Mouse (Mus musculus): ENCODE results near the gene Ier2. TPM values are rescaled to one million over a fixed set of nuclear protein-coding genes. Genes with fewer than 3 reads are reported as not detected.

Ier2 gene
- total RNA-seq, 2 experiments from 2014 or later, result 5.9 to 6.5 TPM

DNA sequence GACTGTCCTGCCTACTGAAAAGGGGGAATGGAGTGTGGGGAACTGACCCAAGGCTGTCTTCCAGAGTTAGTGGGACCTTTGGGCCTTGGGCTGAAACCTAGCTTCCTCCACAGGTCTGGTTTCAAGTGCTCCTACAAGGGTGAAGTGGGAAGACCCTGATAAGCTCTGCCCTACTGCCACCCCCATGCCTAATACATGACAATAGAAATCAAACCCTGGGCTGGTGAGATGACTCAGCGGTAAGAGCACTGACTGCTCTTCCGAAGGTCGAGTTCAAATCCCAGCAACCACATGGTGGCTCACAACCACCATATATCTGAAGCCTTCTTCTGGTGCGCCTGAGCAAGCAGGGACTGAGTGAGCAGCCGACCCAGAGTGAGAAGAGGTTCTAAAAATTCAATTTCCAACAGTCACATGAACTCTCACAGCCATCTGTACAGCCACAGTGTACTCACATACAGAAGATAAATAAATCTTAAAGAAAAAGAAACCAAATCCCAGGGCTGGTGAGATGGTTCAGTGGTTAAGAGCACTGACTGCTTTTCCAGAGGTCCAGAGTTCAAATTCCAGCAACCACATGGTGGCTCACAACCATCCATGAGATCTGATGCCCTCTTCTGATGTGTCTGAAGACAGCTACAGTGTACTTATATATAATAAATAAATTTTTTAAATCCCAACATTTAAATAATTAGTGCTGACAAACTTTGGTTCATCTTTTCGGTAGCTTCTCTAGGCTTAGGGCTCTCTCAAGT is 6.3 kb upstream of the Ier2 start:
- no peak for DNase-seq
- H3K27ac ChIP-seq, result no peak overlapping the region
- intact Hi-C loops (cut with DNase I), result loop anchor here (10.0 kb wide), 1 partner anchor 306 kb away; the partner anchor contains the start of gene Junb
- no peak for TF ChIP-seq CTCF (IDR thresholded peaks at IDR 0.05)
- H3K4me3 ChIP-seq, result no peak overlapping the region

DNA sequence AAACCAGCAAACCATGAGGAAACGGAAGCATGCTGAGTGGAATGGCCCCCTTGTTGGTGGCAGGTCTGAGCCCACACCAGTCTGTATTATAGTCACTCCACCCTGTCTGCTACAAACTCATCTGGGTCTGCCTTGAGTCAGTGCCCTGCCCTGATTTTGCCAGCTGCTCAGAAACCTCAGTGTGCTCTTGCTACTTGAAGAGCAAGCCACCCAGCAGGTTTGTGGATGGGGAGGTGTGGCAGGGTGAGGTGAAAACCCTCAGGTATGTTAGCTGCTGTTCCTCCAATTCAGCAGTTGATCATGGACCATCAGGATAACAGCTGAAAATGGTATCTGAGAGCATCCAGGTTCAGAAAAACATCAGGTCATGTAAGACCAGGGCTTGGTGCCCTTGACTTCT is 5.4 kb upstream of the Ier2 start:
- no peak overlapping the region for H3K4me3 ChIP-seq
- no peak overlapping the region for H3K27ac ChIP-seq
- no peak for TF ChIP-seq CTCF (IDR thresholded peaks at IDR 0.05)
- DNase-seq, result no peak
- intact Hi-C loops (cut with DNase I), result loop anchor here (10.0 kb wide), 1 partner anchor 307 kb away; the partner anchor contains the start of gene Junb

DNA sequence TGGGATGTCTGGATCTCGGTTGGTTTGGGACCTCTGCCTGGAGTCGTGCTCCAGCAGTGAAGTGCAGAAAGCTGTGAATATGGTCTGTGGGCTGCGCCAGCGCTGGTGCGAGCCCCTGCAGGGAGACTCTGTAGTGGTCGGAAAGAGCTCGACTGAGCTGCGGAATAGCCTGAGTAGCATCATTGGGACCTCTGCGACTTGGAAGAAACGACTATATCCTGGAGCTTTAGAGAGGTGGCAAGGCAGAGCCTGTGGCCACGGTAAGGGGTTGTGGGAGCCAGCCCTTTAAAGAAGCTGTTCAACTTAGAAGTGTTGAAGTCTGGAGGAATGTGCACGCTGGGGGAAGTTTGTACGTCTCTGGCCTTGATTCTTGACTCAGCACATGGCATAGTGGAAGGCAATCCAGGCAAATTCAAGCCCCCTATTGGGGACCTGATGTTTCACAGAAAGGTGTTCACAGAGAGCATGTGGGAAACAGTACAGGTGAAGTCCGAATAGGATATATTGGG is 2.8 kb upstream of the Ier2 start:
- Histone ChIP-seq H3K27ac (peak overlapping the region; percentile 98), H3K4me3 (peak overlapping the region; percentile 85)
- no peak for TF ChIP-seq CTCF (IDR thresholded peaks at IDR 0.05)
- intact Hi-C loops (cut with DNase I), result loop anchor here (2.0 to 10.0 kb wide), 2 partner anchors 25 to 309 kb away; partner anchors contain the start of gene Junb
- DNase-seq, result no peak

DNA sequence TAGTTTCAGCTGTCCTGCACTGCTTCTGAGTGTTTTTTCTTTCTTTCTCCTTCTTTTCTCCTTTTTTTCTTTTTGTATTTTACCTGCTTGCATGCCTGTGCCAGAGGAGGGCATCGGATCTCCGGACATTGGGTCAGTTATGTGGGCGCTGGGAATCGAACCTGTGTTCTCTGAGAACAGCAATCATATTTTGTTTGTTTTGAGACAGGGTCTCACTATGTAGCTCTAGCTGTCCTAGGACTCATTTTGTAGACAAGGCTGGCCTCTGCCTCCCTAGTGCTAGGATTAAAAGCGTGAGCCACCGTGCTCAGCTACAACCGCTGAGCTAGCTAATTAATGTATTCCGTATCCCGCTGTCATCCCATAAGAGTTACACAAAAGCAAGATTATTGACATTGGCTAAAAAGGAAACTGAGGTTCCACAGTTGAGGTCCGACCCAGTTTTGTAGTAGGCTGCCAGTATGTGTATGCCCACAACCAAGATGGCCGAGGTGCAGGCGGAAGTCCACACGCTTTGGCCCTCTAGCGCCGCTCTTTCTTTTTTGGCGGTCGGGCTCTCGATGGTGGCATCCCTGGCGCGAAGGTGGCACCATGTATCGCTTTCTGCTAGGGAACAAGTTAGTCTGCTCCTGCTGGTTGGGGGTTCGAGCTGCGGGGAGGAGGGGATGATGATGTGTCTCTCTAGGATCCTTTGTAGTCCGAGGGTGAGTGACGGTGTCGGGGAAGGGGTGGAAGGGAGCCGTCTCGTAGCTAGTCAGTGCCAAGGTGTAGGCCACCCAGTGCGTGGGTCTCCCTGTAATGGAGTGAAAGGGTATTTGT is 2.1 kb upstream of the Ier2 start:
- peak; percentile 56 for TF ChIP-seq CTCF (IDR thresholded peaks at IDR 0.05)
- intact Hi-C loops (cut with DNase I), result loop anchor here (2.0 to 10.0 kb wide), 2 partner anchors 26 to 310 kb away; partner anchors contain the start of gene Junb
- peak; percentile 87 for DNase-seq
- peak overlapping the region; percentile 98 for H3K27ac ChIP-seq
- peak overlapping the region; percentile 85 for H3K4me3 ChIP-seq

DNA sequence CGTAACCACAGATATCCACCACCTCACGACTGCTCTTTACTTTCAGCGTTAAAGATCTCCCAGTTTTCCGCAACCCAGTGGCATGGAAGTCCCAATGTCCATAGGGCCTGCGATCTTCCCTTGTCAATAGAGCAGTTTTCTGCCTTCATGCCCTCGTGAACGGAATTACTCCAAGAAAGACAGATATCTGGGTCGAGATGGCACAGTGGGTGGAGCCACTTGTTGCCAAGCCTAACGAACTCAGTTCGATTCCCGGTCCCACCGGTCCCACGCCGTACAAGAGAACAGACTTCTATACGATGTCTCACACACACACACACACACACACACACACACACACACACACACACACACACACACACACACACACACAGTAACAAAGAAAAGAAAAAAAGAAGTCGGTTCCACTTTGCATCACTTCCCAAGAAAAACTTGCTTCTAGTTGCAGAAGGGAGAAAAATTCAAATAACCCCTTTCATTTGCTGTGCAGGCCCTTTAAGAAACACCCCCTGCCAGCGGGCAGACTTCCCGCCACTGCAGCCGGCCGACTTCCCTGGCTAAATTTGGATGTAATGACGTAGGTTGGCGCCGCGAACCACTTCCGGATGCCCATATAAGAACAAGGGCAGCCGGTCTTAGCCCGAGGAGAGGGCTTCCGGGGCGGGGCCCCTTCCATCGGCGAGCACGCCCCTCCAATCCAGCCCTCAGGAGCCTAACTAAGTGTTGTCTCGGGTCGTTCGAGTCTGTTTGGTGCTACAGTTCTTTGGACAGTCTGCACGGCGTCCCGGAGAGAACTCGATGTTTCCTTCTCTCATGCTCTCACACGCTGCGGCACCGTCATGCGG is 1.1 kb upstream of the Ier2 start:
- intact Hi-C loops (cut with DNase I), result loop anchor here (2.0 to 10.0 kb wide), 2 partner anchors 27 to 311 kb away; partner anchors contain the start of gene Junb
- peak overlapping the region; percentile 85 for H3K4me3 ChIP-seq
- TF ChIP-seq CTCF (IDR thresholded peaks at IDR 0.05), result no peak
- peak; percentile 99 for DNase-seq
- peak overlapping the region; percentile 98 for H3K27ac ChIP-seq

DNA sequence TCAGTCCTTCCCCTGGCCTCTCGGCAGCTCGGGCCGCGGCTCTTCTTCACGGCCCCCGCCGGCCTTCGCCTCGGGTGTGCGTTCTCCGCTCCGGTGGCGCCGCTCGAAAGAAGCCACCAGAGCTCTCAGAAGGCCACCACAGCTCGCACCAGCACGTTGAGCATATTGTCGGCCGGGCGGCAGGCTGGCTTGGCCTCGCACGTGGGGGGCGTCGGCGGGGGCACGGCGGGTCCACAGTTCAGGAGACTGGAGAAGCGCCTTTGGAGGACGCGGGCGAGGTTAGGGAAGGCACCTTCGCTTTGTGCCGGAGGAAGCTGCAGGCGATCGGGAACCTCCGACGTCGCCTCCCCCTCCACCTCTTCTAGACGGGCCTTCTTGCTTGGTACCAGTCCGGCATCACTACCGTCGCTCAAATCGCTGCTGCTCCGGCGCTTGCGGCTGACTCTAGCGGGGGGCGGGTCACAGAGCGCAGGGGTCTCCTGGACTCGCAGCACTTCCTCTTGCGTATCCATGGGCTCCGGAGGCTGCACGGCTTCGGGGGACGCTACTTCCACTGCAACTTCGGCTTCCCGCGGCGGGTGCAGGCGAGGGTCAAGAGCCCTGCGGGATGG is 586 bp downstream of the Ier2 start:
- Histone ChIP-seq H3K27ac (peak overlapping the region; percentile 98), H3K4me3 (peak overlapping the region; percentile 85)
- intact Hi-C loops (cut with DNase I), result loop anchor here (10.0 kb wide), 1 partner anchor 313 kb away; the partner anchor contains the start of gene Junb
- peak; percentile 65 for DNase-seq
- no peak for TF ChIP-seq CTCF (IDR thresholded peaks at IDR 0.05)

DNA sequence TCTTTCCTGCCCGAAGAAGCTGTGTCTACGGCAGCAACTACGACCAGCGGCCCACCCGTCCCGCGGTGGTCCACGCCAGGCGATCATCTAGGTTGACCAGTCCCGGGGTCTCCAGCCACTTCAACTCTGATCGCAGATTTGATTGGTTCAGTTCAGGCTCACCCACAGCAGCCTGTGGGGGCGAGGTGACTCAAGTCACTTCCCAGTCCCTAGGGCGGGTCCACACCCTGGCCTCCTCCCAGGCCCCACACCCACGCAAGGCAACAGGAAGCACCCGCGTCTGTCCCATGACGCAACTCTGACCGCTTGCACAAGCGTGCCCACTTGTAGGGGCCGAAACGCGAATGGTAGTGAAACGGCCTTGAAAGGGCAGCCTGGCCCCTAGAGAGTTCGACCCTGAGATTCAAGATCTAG is 1.2 kb downstream of the Ier2 start:
- Histone ChIP-seq H3K27ac (peak overlapping the region; percentile 98), H3K4me3 (peak overlapping the region; percentile 85)
- DNase-seq, result peak; percentile 95
- TF ChIP-seq CTCF (IDR thresholded peaks at IDR 0.05), result no peak
- intact Hi-C loops (cut with DNase I), result loop anchor here (10.0 kb wide), 1 partner anchor 313 kb away; the partner anchor contains the start of gene Junb

DNA sequence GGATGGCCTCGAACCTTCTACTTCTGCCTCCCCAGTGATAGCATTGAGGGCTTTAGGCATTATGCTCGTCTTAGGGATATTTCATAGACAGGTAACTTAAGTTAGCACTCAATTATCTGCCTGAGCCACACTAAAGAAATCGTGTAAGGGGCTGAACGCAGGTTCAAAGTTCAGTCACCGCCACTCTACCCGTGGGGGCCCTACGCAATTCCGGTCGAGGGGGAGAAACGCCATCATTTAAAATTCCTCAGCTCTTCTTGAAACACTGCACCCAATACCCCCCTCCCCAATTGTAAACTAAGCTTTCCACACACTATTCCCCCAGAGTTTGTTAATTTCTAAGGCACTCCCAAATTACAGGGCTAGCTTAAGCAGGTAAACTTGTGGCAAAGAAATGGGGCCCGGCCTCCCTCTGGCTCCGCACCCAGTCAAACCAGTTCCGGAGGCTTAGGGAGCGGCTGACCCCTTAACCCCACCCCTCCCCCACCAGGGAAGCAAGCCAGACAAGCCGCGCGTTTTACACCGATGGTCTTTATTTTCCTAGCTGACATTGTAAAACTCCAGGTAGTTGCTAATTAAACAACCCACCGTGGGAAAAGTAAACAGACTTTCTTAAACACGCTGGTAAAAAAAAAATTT is 1.7 kb downstream of the Ier2 start:
- Histone ChIP-seq H3K4me3 (peak overlapping the region; percentile 85), H3K27ac (peak overlapping the region; percentile 98)
- DNase-seq, result peak; percentile 77
- intact Hi-C loops (cut with DNase I), result loop anchor here (10.0 kb wide), 1 partner anchor 314 kb away; the partner anchor contains the start of gene Junb
- no peak for TF ChIP-seq CTCF (IDR thresholded peaks at IDR 0.05)

DNA sequence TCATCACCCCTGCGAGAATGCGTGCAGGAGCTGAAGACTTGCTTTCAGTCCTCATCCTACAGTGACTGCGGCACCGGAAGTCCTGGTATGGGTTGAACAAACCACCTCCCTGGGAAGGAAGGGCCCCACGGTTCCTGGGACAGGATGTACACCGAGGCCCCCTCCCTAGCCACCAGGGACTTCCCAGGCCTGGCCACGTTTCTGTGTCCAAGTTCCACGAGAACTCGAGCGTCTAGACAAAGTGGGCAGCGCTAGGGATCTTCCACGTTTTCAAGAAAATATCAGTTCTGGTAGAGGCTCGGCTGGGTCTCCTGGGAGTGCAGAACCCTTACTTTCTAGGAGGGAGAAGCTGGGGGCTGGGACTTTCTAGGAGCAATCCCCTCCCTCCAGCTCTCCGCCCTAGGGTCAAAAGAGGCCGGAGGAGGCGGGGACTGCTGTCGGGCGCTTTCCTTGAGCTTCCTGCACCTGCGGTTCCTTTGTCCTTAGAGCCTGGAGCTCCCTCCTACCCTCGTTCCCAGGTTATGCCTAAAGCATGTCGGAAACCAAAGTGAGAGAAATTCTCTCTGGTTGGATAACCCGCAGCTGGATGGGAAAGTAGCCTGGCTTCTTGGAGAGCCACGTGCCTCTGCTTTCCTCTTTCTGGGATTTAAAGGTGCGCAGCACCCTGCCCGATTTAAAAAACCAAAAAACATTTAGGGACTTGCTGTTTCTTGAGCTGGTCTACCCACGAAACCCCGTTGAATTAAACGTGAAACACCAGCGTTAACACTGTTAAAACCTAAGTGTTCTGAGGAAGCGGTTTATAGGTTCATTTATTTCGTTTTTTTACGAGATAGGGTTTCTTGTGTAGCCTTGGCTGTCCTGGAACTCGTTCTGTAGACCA is 2.5 kb downstream of the Ier2 start:
- peak; percentile 64 for DNase-seq
- intact Hi-C loops (cut with DNase I), result loop anchor here (10.0 kb wide), 1 partner anchor 315 kb away; the partner anchor contains the start of gene Junb
- peak overlapping the region; percentile 85 for H3K4me3 ChIP-seq
- no peak for TF ChIP-seq CTCF (IDR thresholded peaks at IDR 0.05)
- peak overlapping the region; percentile 98 for H3K27ac ChIP-seq

DNA sequence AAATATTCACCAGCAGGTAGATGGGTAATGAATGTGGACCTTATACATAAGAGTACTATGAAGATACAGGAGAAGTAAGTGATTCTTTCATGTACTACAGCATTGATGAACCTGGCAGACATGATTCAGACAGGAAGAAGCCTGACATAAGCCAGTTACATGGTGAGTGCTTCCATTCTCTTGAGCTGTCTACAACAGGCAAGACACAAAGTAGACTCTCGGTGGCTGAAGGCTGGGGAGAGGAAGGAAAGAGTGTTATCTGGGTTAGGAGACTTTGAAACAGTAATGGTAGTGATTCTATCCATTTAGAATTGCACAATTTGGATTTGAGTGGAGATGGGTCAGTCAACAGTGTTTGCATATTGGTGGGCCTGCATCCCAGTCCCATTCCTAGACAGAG is 3.7 kb downstream of the Ier2 start:
- intact Hi-C loops (cut with DNase I), result no loop called here
- DNase-seq, result no peak
- H3K27ac ChIP-seq, result peak overlapping the region; percentile 98
- no peak for TF ChIP-seq CTCF (IDR thresholded peaks at IDR 0.05)
- no peak overlapping the region for H3K4me3 ChIP-seq

Measured in gastrocnemius, adult 2 months (tissue).